Mouse (Mus musculus) MEL (cell line): ENCODE measurements at regions not wholly inside any gene's neighbourhood (a gene's known extent, or its start where the extent isn't known, plus 50 kb on each side); places are given as distances from the start of the nearest gene placed in this dataset.

Experiments
- CTCF ChIP-seq, 3 experiments: IDR thresholded peaks in 2 of 3; conservative IDR thresholded peaks in 1 of 3; 2 replicates each; pipeline ENCODE4 v1.5.1; 2011 to 2012; ENCODE audit warnings: low read length in 3 of 3, low read depth in 2 of 3, mild to moderate bottlenecking in 2 of 3, improper control_type of control experiment in 1 of 3, inconsistent platforms in 1 of 3, mixed read lengths in 1 of 3, moderate library complexity in 1 of 3; ENCODE audit not compliant: control insufficient read depth in 1 of 3, insufficient read depth in 1 of 3, poor library complexity in 1 of 3, severe bottlenecking in 1 of 3
- GATA1 ChIP-seq: IDR thresholded peaks from 2 replicates; pipeline ENCODE4 v1.6.1; 2011; ENCODE audit warnings: low read depth, low read length, improper control_type of control experiment
- HCFC1 ChIP-seq: IDR thresholded peaks from 2 replicates; pipeline ENCODE4 v1.6.1; 2012; ENCODE audit warnings: low read depth, mild to moderate bottlenecking, inconsistent platforms, low read length, improper control_type of control experiment, moderate library complexity
- MAZ ChIP-seq: IDR thresholded peaks from 2 replicates; pipeline ENCODE4 v1.6.1; 2012; ENCODE audit warnings: low read depth, mild to moderate bottlenecking, inconsistent platforms, low read length, improper control_type of control experiment
- POLR2A ChIP-seq, 2 experiments: IDR thresholded peaks; 2 replicates each; pipeline ENCODE4 v1.6.1; 2011 to 2012; ENCODE audit warnings: low read length in 2 of 2, mild to moderate bottlenecking in 2 of 2, control low read depth in 1 of 2, improper control_type of control experiment in 1 of 2, low read depth in 1 of 2, moderate library complexity in 1 of 2; ENCODE audit not compliant: control insufficient read depth in 1 of 2, insufficient read depth in 1 of 2, poor library complexity in 1 of 2
- POLR2AphosphoS2 ChIP-seq: IDR thresholded peaks from 2 replicates; pipeline ENCODE4 v1.6.1; 2011; ENCODE audit warnings: low read length, improper control_type of control experiment
- SIN3A ChIP-seq: IDR thresholded peaks from 2 replicates; pipeline ENCODE4 v1.6.1; 2012; ENCODE audit warnings: low read length, improper control_type of control experiment, inconsistent platforms
- TAL1 ChIP-seq: IDR thresholded peaks from 2 replicates; pipeline ENCODE4 v1.6.1; 2012; ENCODE audit warnings: mild to moderate bottlenecking, inconsistent platforms, low read length, moderate library complexity, mixed read lengths
- USF1 ChIP-seq: IDR thresholded peaks from 2 replicates; pipeline ENCODE4 v1.6.1; 2014; ENCODE audit warnings: low read depth, mild to moderate bottlenecking, inconsistent platforms, low read length, improper control_type of control experiment, moderate library complexity

DNA sequence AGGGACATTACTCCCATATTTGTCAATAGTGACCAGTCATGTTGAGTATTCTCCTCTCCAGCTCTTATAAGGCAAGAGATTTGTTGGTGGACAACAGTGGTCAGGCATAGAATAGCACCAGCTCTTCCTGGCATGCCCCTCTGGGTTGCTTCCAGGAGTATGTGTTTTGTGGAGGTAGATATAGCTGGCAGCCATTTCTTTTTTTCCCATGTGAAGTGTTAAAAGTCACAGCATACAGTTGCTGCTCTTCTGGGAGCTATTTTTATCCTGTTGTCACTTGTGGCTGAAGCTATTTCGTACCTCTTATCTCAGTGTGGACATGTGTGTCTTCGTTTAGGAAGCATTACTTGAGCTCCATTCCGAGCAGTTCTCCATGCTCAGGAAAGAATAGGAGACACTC, 919.9 kb downstream of the Poteg start:
- TF ChIP-seq GATA1 = no peak
- TF ChIP-seq POLR2A (IDR thresholded peaks at IDR 0.05; ENCODE audit: control insufficient read depth in 1 of 2, insufficient read depth in 1 of 2, low read depth in 1 of 2, low read length in 2 of 2, poor library complexity in 1 of 2) = no peak
- TF ChIP-seq TAL1 = no peak
- TF ChIP-seq HCFC1 = no peak
- no peak for TF ChIP-seq SIN3A
- no peak for TF ChIP-seq POLR2AphosphoS2
- TF ChIP-seq USF1 = no peak
- no peak for TF ChIP-seq CTCF (IDR thresholded peaks at IDR 0.05 in 2 of 3, conservative IDR thresholded peaks at IDR 0.05 in 1 of 3; ENCODE audit: control insufficient read depth in 1 of 3, insufficient read depth in 1 of 3, low read depth in 2 of 3, low read length in 3 of 3, poor library complexity in 1 of 3, severe bottlenecking in 1 of 3)
- no peak for TF ChIP-seq MAZ
